Mouse (Mus musculus) embryonic facial prominence, embryonic 12.5 days (tissue): ENCODE measurements around the gene Adpgk. TPM values are rescaled to one million over a fixed set of nuclear protein-coding genes. Genes with fewer than 3 reads are reported as not detected.

Experiments used
- ATAC-seq: fragments of 200-750 bp; cut with Nextera tagmentation; 2 replicates; pipeline ENCODE4 v1.8.0; 2017; ENCODE audit not compliant: insufficient number of reproducible peaks, insufficient read depth, low FRiP score, low TSS enrichment
- H3K27ac ChIP-seq: fragments of 300-500 bp; sonication (generic); 2 replicates; pipeline ENCODE4 v1.5.1; 2016; ENCODE audit warnings: mild to moderate bottlenecking
- H3K27me3 ChIP-seq: fragments of 300-500 bp; sonication (generic); 2 replicates; pipeline ENCODE4 v1.6.1; 2016; ENCODE audit warnings: mild to moderate bottlenecking, moderate library complexity
- H3K36me3 ChIP-seq: fragments of 300-500 bp; sonication (generic); 2 replicates; pipeline ENCODE4 v1.6.1; 2016; ENCODE audit warnings: mild to moderate bottlenecking
- H3K4me1 ChIP-seq: fragments of 300-500 bp; sonication (generic); 2 replicates; pipeline ENCODE4 v1.6.1; 2016
- H3K4me2 ChIP-seq: fragments of 300-500 bp; sonication (generic); replicated peaks from 2 replicates; pipeline ENCODE4 v1.6.1; 2016; ENCODE audit warnings: mild to moderate bottlenecking, moderate library complexity
- H3K4me3 ChIP-seq: fragments of 300-500 bp; sonication (generic); 2 replicates; pipeline ENCODE4 v1.5.1; 2016; ENCODE audit warnings: mild to moderate bottlenecking
- H3K9ac ChIP-seq: fragments of 300-500 bp; sonication (generic); 2 replicates; pipeline ENCODE4 v1.6.1; 2016; ENCODE audit warnings: mild to moderate bottlenecking, moderate library complexity
- H3K9me3 ChIP-seq: fragments of 300-500 bp; sonication (generic); 2 replicates; pipeline ENCODE4 v1.6.1; 2016; ENCODE audit warnings: mild to moderate bottlenecking, moderate library complexity
- WGBS: fragments of 180-500 bp; shearing (Covaris S2); methylation state at CpG from one replicate; pipeline ENCODE4 v1.1.7; 2016; 5-methylcytosine and 5-hydroxymethylcytosine counted together
- polyA plus RNA-seq: library from polyadenylated mRNA; unstranded; fragments of >200 nt; fragmentation: Nextera tagmentation; extraction: Ambion mirVana; gene quantifications from 2 replicates; pipeline ENCODE4 v1.2.1, GENCODE M21; 2016

The Adpgk gene
- polyA plus RNA-seq, 1 experiment from 2014 or later: 45.8 TPM

GRCm38 (mm10) chr9:59291688-59292492 is 532 bp downstream of the Adpgk start:
- H3K4me3 ChIP-seq: peak overlapping the region; percentile 91
- WGBS: 2% methylated on average over 50 of the region's 50 CpGs
- H3K36me3 ChIP-seq: no peaks in the 10 kb centered on the region
- H3K4me2 ChIP-seq: peak overlapping the region; percentile 52
- peaks cover 39% of the 10 kb centered on the region for H3K4me1 ChIP-seq
- peak; percentile 31 for ATAC-seq
- H3K27me3 ChIP-seq: no peaks in the 10 kb centered on the region
- H3K27ac ChIP-seq: peak overlapping the region; percentile 95
- peak overlapping the region; percentile 88 for H3K9ac ChIP-seq
- H3K9me3 ChIP-seq: no peaks in the 10 kb centered on the region

GRCm38 (mm10) chr9:59292493-59292875 is 1.1 kb downstream of the Adpgk start:
- no peak for ATAC-seq
- H3K27me3 ChIP-seq: no peaks in the 10 kb centered on the region
- H3K27ac ChIP-seq: no peak overlapping the region
- no peaks in the 10 kb centered on the region for H3K9me3 ChIP-seq
- peak overlapping the region; percentile 91 for H3K4me3 ChIP-seq
- H3K4me2 ChIP-seq: peak overlapping the region; percentile 52
- peak overlapping the region; percentile 88; the same call in 1 of the 2 replicates for H3K9ac ChIP-seq
- peaks cover 1% of the 10 kb centered on the region; the same call in 1 of the 2 replicates for H3K36me3 ChIP-seq
- H3K4me1 ChIP-seq: peaks cover 37% of the 10 kb centered on the region
- 47% methylated on average over 3 of the region's 3 CpGs for WGBS

- Histone ChIP-seq H3K9ac (no peak overlapping the region), H3K36me3 (peaks cover 31% of the 10 kb centered on the region), H3K27me3 (no peaks in the 10 kb centered on the region), H3K9me3 (no peaks in the 10 kb centered on the region), H3K27ac (no peak overlapping the region), H3K4me1 (peaks cover 7% of the 10 kb centered on the region; the same call in 1 of the 2 replicates), H3K4me3 (no peak overlapping the region), H3K4me2 (no peak overlapping the region)
- ATAC-seq: no peak
- 91% methylated on average over 2 of the region's 2 CpGs for WGBS
Measured at GRCm38 (mm10) chr9:59296419-59296818, 5.1 kb downstream of the Adpgk start.

- no peak overlapping the region for H3K27ac ChIP-seq
- no peak overlapping the region for H3K9ac ChIP-seq
- H3K4me1 ChIP-seq: no peaks in the 10 kb centered on the region
- H3K27me3 ChIP-seq: no peaks in the 10 kb centered on the region
- 58% methylated on average over 2 of the region's 2 CpGs for WGBS
- no peak overlapping the region for H3K4me2 ChIP-seq
- H3K4me3 ChIP-seq: no peak overlapping the region
- H3K9me3 ChIP-seq: no peaks in the 10 kb centered on the region
- no peak for ATAC-seq
- peaks cover 47% of the 10 kb centered on the region for H3K36me3 ChIP-seq
Measured at GRCm38 (mm10) chr9:59307890-59308289, 16.5 kb downstream of the Adpgk start.

- Histone ChIP-seq H3K27ac (no peak overlapping the region), H3K9ac (no peak overlapping the region), H3K9me3 (no peaks in the 10 kb centered on the region), H3K4me1 (no peaks in the 10 kb centered on the region), H3K4me3 (no peak overlapping the region), H3K27me3 (no peaks in the 10 kb centered on the region), H3K4me2 (no peak overlapping the region), H3K36me3 (peaks cover 64% of the 10 kb centered on the region)
- 77% methylated on average over 8 of the region's 8 CpGs for WGBS
- ATAC-seq: no peak
Measured at GRCm38 (mm10) chr9:59310582-59311283, 19.4 kb downstream of the Adpgk start.

- no peaks in the 10 kb centered on the region for H3K4me1 ChIP-seq
- H3K36me3 ChIP-seq: peaks cover 60% of the 10 kb centered on the region
- no peak overlapping the region for H3K4me3 ChIP-seq
- H3K4me2 ChIP-seq: no peak overlapping the region
- WGBS: 64% methylated on average over 3 of the region's 3 CpGs
- no peaks in the 10 kb centered on the region for H3K27me3 ChIP-seq
- H3K27ac ChIP-seq: no peak overlapping the region
- H3K9ac ChIP-seq: no peak overlapping the region
- ATAC-seq: no peak
- H3K9me3 ChIP-seq: no peaks in the 10 kb centered on the region
Measured at GRCm38 (mm10) chr9:59311284-59311670, 19.9 kb downstream of the Adpgk start.

GRCm38 (mm10) chr9:59316206-59316605 is 24.8 kb downstream of the Adpgk start:
- WGBS: 85% methylated on average over 3 of the region's 3 CpGs

GRCm38 (mm10) chr9:59324351-59324750 is 33.0 kb downstream of the Adpgk start:
- ATAC-seq: no peak
- peaks cover 53% of the 10 kb centered on the region for H3K36me3 ChIP-seq

More at GRCm38 (mm10) chr9:59316206-59316605, 24.8 kb downstream of the Adpgk start:
- Histone ChIP-seq H3K4me3 (no peak overlapping the region), H3K9ac (no peak overlapping the region), H3K9me3 (no peaks in the 10 kb centered on the region), H3K27me3 (no peaks in the 10 kb centered on the region), H3K4me2 (no peak overlapping the region), H3K4me1 (no peaks in the 10 kb centered on the region), H3K27ac (no peak overlapping the region), H3K36me3 (peaks cover 46% of the 10 kb centered on the region)
- ATAC-seq: no peak

GRCm38 (mm10) chr9:59330055-59330454 is 38.7 kb downstream of the Adpgk start:
- Histone ChIP-seq H3K9me3 (no peaks in the 10 kb centered on the region), H3K4me1 (no peaks in the 10 kb centered on the region), H3K9ac (no peak overlapping the region), H3K27ac (no peak overlapping the region), H3K27me3 (no peaks in the 10 kb centered on the region), H3K4me3 (no peak overlapping the region), H3K4me2 (no peak overlapping the region), H3K36me3 (peaks cover 36% of the 10 kb centered on the region)
- no peak for ATAC-seq
- 90% methylated on average over 5 of the region's 5 CpGs for WGBS

More at GRCm38 (mm10) chr9:59324351-59324750, 33.0 kb downstream of the Adpgk start:
- H3K4me1 ChIP-seq: no peaks in the 10 kb centered on the region
- no peak overlapping the region for H3K27ac ChIP-seq
- H3K27me3 ChIP-seq: no peaks in the 10 kb centered on the region
- H3K9ac ChIP-seq: no peak overlapping the region
- no peak overlapping the region for H3K4me3 ChIP-seq
- no peak overlapping the region for H3K4me2 ChIP-seq
- H3K9me3 ChIP-seq: no peaks in the 10 kb centered on the region

- H3K36me3 ChIP-seq: peaks cover 34% of the 10 kb centered on the region
- 90% methylated on average over 3 of the region's 3 CpGs for WGBS
- H3K4me1 ChIP-seq: no peaks in the 10 kb centered on the region
- no peak overlapping the region for H3K4me3 ChIP-seq
- no peak overlapping the region for H3K27ac ChIP-seq
- H3K9me3 ChIP-seq: no peaks in the 10 kb centered on the region
- no peak for ATAC-seq
- no peak overlapping the region for H3K9ac ChIP-seq
- no peak overlapping the region for H3K4me2 ChIP-seq
- no peaks in the 10 kb centered on the region for H3K27me3 ChIP-seq
Measured at GRCm38 (mm10) chr9:59336539-59336938, 45.2 kb downstream of the Adpgk start.

- no peak for ATAC-seq
- 89% methylated on average over 5 of the region's 5 CpGs for whole genome bisulfite sequencing
- Histone ChIP-seq H3K27ac (no peak overlapping the region), H3K4me2 (no peak overlapping the region), H3K4me1 (no peaks in the 10 kb centered on the region), H3K9ac (no peak overlapping the region), H3K9me3 (no peaks in the 10 kb centered on the region), H3K27me3 (no peaks in the 10 kb centered on the region), H3K4me3 (no peak overlapping the region), H3K36me3 (peaks cover 45% of the 10 kb centered on the region)
Measured at GRCm38 (mm10) chr9:59337889-59338288, 46.5 kb downstream of the Adpgk start.

GRCm38 (mm10) chr9:59338411-59338810 is 47.1 kb downstream of the Adpgk start:
- peaks cover 39% of the 10 kb centered on the region for H3K36me3 ChIP-seq
- no peaks in the 10 kb centered on the region for H3K4me1 ChIP-seq
- no peaks in the 10 kb centered on the region for H3K27me3 ChIP-seq
- H3K4me2 ChIP-seq: no peak overlapping the region
- H3K27ac ChIP-seq: no peak overlapping the region
- ATAC-seq: no peak
- H3K4me3 ChIP-seq: no peak overlapping the region
- H3K9ac ChIP-seq: no peak overlapping the region
- H3K9me3 ChIP-seq: no peaks in the 10 kb centered on the region
- 88% methylated on average over 5 of the region's 5 CpGs for WGBS
